Mouse (Mus musculus) urinary bladder, postnatal 4 days (tissue): ENCODE results near the gene Tomm20.

Experiments
- DNase-seq, 2 experiments: peaks; one replicate each; pipeline ENCODE4 v3.0.0; 2021 to 2022; ENCODE audit warnings: low spot score in 2 of 2

The Tomm20 gene

DNA sequence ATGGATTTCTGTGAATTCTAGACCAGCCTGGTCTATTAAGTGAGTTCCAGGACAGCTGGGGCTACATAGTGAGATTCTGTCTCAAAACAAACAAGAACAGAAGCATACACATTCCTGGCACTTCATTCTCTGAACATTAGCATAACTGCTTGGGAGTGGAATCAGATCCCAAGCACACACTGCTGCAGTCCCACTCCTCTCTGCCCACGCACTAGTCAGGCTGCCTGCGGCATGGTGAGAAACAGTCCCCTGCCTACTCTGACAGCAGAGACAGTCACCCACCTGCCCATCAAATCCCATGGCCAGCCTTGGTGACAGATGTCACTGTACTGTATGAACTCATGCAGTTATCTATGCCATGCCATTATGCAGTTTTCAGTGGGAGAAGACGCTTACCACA lies 15.9 kb upstream of the Tomm20 start:
- DNase-seq, result no peak

DNA sequence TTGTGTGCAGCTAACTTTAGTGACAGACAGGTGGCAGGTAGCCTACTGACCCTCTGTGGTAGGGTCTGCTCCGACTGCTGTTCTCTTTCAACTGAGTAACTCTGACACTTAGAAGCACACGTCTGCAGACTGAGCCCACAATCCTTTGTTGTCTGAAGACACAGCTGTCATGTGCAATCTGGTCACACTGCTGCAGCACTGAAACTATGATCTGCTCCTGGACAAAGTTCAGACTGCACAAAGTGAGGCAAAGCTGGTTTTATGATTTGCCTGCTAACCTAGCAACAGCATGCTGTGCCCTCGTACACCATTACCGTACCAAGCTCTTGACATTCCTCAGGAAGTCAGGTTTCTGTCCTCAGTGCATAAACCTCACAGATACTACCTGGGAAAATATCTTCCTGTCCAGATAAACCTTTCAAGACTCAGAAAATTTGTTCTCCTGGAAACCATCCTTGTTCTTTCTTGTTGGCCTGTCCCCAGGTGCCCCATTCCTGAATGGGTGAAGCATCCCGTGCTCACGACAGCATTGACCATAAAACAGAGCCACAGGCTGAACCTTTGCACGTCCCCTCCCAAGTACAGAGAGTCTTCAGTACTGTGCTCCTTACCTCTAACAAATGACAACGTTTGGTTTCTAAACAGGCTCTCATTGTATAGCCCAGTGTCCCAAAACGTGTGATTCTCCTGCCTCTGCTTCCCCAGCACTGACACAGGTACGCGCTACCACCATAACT lies 6.4 kb upstream of the Tomm20 start:
- DNase-seq, result no peak

- DNase-seq, result no peak
These were observed 3.9 kb upstream of the Tomm20 start for GRCm38 (mm10) chr8:126949527-126949926.

DNA sequence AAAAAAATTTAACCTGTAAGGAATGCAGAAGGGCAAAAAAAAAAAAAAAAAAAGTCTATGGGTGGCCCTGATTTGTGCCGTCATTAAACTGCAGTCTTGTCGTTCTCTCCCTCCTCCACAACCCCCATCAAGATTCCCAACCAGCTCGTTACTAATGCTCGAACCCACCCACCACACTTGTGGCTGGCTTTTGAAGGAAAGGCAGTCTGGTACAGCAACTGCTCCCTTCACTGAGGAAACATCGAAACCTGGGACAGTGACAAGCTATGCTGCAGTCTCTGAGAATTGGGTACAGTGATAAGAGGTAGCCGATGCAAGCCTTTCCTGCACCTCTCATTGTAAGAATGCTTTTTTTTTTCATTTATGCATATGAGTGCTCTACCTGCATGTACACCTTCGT lies 800 bp upstream of the Tomm20 start:
- DNase-seq, result no peak

GRCm38 (mm10) chr8:126944781-126945691 lies 608 bp downstream of the Tomm20 start:
- DNase-seq, result no peak

DNA sequence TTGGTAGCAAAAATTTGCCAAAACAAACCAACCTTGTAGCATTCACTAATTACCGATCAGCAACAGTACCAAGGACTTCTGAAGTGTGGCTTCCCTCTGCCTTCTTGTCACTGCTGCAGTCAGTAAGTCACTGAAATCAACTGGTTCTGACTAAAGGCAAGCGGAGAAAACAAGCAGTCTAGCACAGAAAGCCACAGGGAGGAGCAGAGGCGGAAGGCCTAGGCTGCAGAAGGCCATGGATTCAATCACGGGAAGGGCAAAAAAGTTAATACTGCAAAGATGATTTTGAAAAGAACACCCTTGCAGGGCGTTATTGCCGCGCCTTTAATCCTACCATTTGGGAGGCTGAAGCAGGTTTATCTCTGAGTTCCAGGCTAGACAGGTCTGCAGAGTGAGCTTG lies 2.1 kb downstream of the Tomm20 start:
- DNase-seq, result no peak

- no peak for DNase-seq
These were observed 8.3 kb downstream of the Tomm20 start for GRCm38 (mm10) chr8:126937337-126937736.

DNA sequence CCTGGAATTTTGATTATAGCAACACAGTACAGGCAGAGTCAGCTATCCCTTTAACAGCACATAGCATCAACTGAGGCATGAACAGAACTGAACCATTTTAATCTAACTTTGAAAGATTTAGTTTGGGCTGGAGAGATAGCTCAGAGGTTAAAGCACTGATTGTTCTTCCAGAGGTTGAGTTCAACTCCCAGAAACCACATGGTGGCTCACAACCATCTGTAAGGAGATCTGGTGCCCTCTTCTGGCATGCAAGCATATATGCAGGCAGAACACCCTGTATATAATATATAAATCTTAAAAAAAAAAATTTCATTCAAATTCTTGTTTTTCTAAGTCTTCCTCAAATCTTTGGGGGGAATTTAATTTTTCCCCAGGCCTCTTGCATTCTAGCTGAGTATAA lies 9.7 kb downstream of the Tomm20 start:
- DNase-seq, result no peak

DNA sequence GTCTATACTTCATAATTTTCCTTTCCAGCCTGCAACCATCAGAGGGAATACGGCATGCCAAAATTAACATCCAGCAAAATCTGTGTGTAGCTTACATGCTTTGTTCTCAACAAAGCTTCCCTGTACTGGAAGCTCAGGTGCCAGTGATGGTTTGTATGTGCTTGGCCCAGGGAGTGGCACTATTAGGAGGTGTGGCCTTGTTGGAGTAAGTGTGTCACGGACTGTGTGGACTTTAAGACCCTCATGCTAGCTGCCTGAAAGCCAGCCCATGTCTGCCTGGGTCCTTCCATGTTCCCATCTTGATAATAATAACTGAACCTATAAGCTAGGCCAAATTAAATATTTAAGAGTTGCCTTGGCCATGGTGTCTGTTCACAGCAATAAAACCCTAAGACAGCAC lies 10.3 kb downstream of the Tomm20 start:
- DNase-seq, result no peak

- DNase-seq, result no peak
These were observed 13.0 kb downstream of the Tomm20 start for GRCm38 (mm10) chr8:126932656-126933055.

GRCm38 (mm10) chr8:126932249-126932648 lies 13.4 kb downstream of the Tomm20 start:
- DNase-seq, result no peak

GRCm38 (mm10) chr8:126931720-126932119 lies 13.9 kb downstream of the Tomm20 start:
- DNase-seq, result no peak

- peak in 1 of 2 experiments; percentile 51 for DNase-seq
These were observed 16.0 kb downstream of the Tomm20 start for GRCm38 (mm10) chr8:126929607-126930161.

GRCm38 (mm10) chr8:126928755-126929505 lies 16.7 kb downstream of the Tomm20 start:
- no peak for DNase-seq

DNA sequence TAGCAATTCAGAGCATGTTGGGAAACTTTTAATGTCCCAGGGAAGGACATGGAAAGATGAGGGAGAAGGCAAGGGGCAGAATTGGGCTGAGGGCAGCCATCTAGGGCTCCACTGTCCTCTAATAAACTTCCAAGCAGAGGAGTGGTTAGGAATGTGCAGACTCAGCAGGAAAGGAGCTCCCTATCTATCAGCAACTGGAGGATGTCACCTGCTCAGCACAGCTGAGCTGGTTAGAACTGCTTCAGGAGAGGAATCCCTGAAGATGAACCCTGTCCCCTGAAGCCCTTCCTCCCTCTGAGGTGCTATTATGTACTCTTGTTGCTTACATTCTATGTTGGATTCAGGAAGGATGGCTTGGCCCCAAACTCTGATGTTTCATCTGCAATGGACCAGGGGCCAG lies 17.6 kb downstream of the Tomm20 start:
- DNase-seq, result no peak

GRCm38 (mm10) chr8:126927058-126927457 lies 18.6 kb downstream of the Tomm20 start:
- no peak for DNase-seq

- DNase-seq, result no peak
These were observed 22.7 kb downstream of the Tomm20 start for GRCm38 (mm10) chr8:126922981-126923380.

- DNase-seq, result no peak
These were observed 24.2 kb downstream of the Tomm20 start for GRCm38 (mm10) chr8:126921432-126921831.

DNA sequence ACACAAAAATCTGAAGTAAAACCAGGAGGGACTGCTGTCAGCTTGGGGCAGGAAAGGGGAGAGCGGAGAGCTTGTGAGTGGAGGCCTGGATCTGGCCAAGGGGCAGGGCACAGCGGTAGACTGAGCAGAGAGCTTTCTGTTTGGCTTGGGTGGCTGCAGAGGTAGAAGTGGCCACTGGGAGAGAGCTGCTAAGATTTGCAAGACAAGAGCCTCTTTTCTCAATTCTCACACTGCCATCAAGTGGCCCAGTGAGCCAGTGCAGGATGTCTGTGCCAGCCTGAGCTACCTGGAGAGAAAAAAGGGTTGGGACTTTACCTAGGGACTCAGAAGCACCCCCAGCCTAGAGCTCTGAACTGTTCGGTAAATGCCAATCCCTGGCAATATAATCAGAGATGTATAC lies 24.8 kb downstream of the Tomm20 start:
- DNase-seq, result peak; percentile 62 to 73

DNA sequence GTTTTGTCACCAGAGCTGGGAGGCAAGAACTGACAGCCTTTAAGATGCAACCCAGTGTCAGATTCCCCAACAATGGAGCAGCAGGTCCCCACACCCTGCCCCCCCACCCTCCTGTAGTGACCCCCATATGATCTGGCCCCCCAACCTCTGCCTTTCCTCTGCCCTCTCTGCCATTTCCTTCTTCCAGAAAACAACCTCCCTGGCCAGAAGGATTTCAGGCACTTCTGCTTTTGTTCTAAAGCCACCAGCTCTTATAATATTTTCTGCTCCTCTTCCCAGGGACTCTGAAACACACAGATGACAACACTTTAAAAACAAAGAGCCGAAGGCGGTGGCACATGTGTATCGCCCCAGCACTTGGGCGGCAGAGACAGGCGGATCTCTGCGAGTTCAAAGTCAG lies 25.3 kb downstream of the Tomm20 start:
- DNase-seq, result no peak

DNA sequence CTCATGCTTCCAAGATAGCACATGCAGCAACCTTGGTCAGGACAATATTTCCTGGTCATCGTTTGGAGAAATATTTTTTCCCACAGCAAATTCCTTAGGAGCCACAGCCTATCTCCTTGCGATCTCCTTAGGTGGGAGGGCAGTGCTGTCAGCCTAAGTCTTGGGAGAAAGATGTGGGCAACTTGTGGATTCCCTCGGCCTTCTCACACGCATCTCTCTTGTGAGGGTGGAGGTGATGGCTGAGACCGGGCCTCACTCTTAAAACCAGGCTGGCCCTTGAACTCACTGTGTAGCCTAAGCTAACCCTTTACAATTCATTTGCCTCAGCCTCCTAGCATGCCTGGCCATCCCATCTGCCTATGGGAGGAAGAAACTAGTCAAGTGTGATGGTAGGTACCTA lies 25.9 kb downstream of the Tomm20 start:
- DNase-seq, result no peak

DNA sequence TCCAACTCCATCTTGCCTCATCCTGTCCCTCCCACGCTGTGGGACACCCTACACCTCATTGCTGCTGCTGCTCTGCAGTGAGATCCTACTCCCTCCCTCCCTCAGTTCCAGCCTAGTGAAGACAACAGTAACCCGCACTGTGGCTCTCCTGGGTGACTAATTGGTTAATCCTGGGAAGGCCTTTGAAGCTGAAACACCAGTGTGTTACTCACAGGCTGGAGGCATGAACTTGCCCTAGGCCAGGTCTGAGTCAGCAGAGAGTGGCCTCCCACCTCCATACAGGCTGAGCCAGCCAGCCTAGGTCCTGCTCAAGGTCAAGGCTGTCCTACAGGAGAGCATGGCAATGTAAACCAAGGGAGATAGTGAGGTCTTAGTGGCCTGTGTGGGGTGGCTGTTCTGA lies 26.4 kb downstream of the Tomm20 start:
- no peak for DNase-seq
